Comparison of ENCODE assay signal across 29 mouse cellular contexts in genomic region chr6:127825503-127825902, GRCm38 (mm10). TPM values are rescaled to one million over a fixed set of nuclear protein-coding genes. Genes with fewer than 3 reads are reported as not detected.
DNase-seq lines count a peak whose midpoint lies in the region; ATAC-seq and TF ChIP-seq lines count a peak whose summit lies in the region.
"Had no signal": no experiment of that assay in that cellular context is flagged by ENCODE, and none has a peak within 500 bp of the region (broad histone marks: within the 10 kb centered on the region; RNA-seq: fewer than 3 reads in every experiment).

No protein-coding gene starts in this region.

- peaks cover 2% of the 10 kb centered on the region for H3K27me3 ChIP-seq in CH12.LX (replicated peaks)
- no peaks in the 10 kb centered on the region for H3K27me3 ChIP-seq in kidney, embryonic 14.5 days (ENCODE audit: control insufficient read depth, insufficient read depth, low read length)
- H3K27me3 ChIP-seq: embryonic facial prominence, embryonic 12.5 days; embryonic facial prominence, embryonic 15.5 days; hindbrain, embryonic 12.5 days; hindbrain, embryonic 15.5 days had no signal

- no peak for TF ChIP-seq RAD21 in CH12.LX (IDR thresholded peaks at IDR 0.05; ENCODE audit: low read depth, low read length)

- H3K79me2 ChIP-seq in CH12.LX (replicated peaks; ENCODE audit: control insufficient read depth, extremely low read depth, insufficient read depth, poor library complexity, severe bottlenecking), result no peaks in the 10 kb centered on the region

- H3K4me2 ChIP-seq in CH12.LX (ENCODE audit: insufficient read depth, low read depth, poor library complexity, severe bottlenecking), result peak overlapping the region; percentile 29; the same call in 1 of the 2 replicates
- H3K4me2 ChIP-seq in kidney, embryonic 14.5 days (replicated peaks; ENCODE audit: low read depth, low read length), result no peak overlapping the region
- H3K4me2 ChIP-seq: embryonic facial prominence, embryonic 12.5 days; embryonic facial prominence, embryonic 15.5 days; heart, embryonic 11.5 days; hindbrain, embryonic 12.5 days; hindbrain, embryonic 15.5 days had no signal

- no peak for TF ChIP-seq EP300 in CH12.LX (IDR thresholded peaks at IDR 0.05; ENCODE audit: low read length)

- H3K4me1 ChIP-seq in CH12.LX (ENCODE audit: control insufficient read depth in 1 of 2, insufficient read depth in 2 of 2), result peaks cover 0 to 7% of the 10 kb centered on the region in 2 experiments; a peak in 2 of 4 replicates
- no peaks in the 10 kb centered on the region for H3K4me1 ChIP-seq in kidney, embryonic 14.5 days (ENCODE audit: control insufficient read depth, insufficient read depth, low read length)
- H3K4me1 ChIP-seq: embryonic facial prominence, embryonic 15.5 days had no signal

- H3K9ac ChIP-seq in CH12.LX (ENCODE audit: insufficient read depth, low read depth), result no peak overlapping the region
- no peak overlapping the region for H3K9ac ChIP-seq in kidney, embryonic 14.5 days (ENCODE audit: low read depth, low read length)
- H3K9ac ChIP-seq: embryonic facial prominence, embryonic 12.5 days; embryonic facial prominence, embryonic 15.5 days; forebrain, postnatal 0 days; hindbrain, embryonic 12.5 days; hindbrain, embryonic 15.5 days had no signal

- H3K9me3 ChIP-seq in CH12.LX (replicated peaks; ENCODE audit: low read length), result no peaks in the 10 kb centered on the region
- no peaks in the 10 kb centered on the region for H3K9me3 ChIP-seq in kidney, embryonic 14.5 days (ENCODE audit: control insufficient read depth, low read length)
- H3K9me3 ChIP-seq: embryonic facial prominence, embryonic 12.5 days; embryonic facial prominence, embryonic 15.5 days; hindbrain, embryonic 12.5 days; hindbrain, embryonic 15.5 days had no signal

- no peak for TF ChIP-seq CTCF in CH12.LX (conservative IDR thresholded peaks at IDR 0.05 in 1 of 2, IDR thresholded peaks at IDR 0.05 in 1 of 2; ENCODE audit: low read depth in 2 of 2, low read length in 2 of 2)
- no peak for TF ChIP-seq CTCF in left cerebral cortex, adult 2 months (IDR thresholded peaks at IDR 0.05)

- no peak overlapping the region for H3K4me3 ChIP-seq in CH12.LX (replicated peaks in 1 of 3; ENCODE audit: low read depth in 2 of 3, low read length in 2 of 3, poor library complexity in 1 of 3)
- no peak overlapping the region for H3K4me3 ChIP-seq in left cerebral cortex, adult 2 months
- H3K4me3 ChIP-seq in kidney, embryonic 14.5 days (ENCODE audit: low read length), result no peak overlapping the region
- H3K4me3 ChIP-seq: embryonic facial prominence, embryonic 12.5 days; embryonic facial prominence, embryonic 15.5 days; gastrocnemius, adult 2 months; hindbrain, embryonic 12.5 days; hindbrain, embryonic 15.5 days had no signal

- 72% methylated on average over 5 of the region's 5 CpGs for WGBS in kidney, embryonic 14.5 days

- intact Hi-C loops in heart, postnatal 10 days (cut with DNase I), result no loop called here
- intact Hi-C loops in left cerebral cortex, adult 2 months (cut with DNase I), result no loop called here

- no peak overlapping the region for H3K27ac ChIP-seq in CH12.LX (ENCODE audit: insufficient read depth, low read depth)
- no peak overlapping the region for H3K27ac ChIP-seq in left cerebral cortex, adult 2 months
- H3K27ac ChIP-seq in kidney, embryonic 14.5 days (ENCODE audit: low read depth, low read length), result no peak overlapping the region
- H3K27ac ChIP-seq: embryonic facial prominence, embryonic 12.5 days; embryonic facial prominence, embryonic 15.5 days; gastrocnemius, adult 2 months; hindbrain, embryonic 12.5 days; hindbrain, embryonic 15.5 days had no signal

- no peaks in the 10 kb centered on the region for H3K36me3 ChIP-seq in CH12.LX (replicated peaks in 1 of 2; ENCODE audit: control insufficient read depth in 1 of 2, insufficient read depth in 1 of 2, low read length in 1 of 2)
- no peaks in the 10 kb centered on the region for H3K36me3 ChIP-seq in kidney, embryonic 14.5 days (ENCODE audit: control insufficient read depth, insufficient read depth, low read length)
- H3K36me3 ChIP-seq: embryonic facial prominence, embryonic 12.5 days; embryonic facial prominence, embryonic 15.5 days; hindbrain, embryonic 12.5 days; hindbrain, embryonic 15.5 days had no signal

- in situ Hi-C loops in CH12.LX (cut with MboI; ENCODE audit: low pct_ligation_motif_present, low pct_unique_long_range_greater_than_20kb, low sequenced_read_pairs), result no loop called here

- no peak for TF ChIP-seq POLR2A in CH12.LX (IDR thresholded peaks at IDR 0.05; ENCODE audit: low read depth, low read length)

- peak; percentile 71 for DNase-seq in heart, adult 11 months
- DNase-seq in heart, postnatal 10 days, result no peak
- no peak for DNase-seq in CH12.LX (ENCODE audit: extremely low read depth)
- no peak for DNase-seq in left cerebral cortex, adult 2 months (ENCODE audit: extremely low spot score in 1 of 2, low spot score in 2 of 2)
- DNase-seq in urinary bladder, adult 18-20 months (ENCODE audit: low spot score in 2 of 2), result no peak
- DNase-seq: adrenal gland, postnatal 10 days; adrenal gland, postnatal 36 days; B cell, adult 2 months; cerebellum, adult 18-20 months; cerebellum, adult 9-10 months; cerebellum, postnatal 14 days; forebrain, postnatal 0 days; gastrocnemius, adult 2 months; gastrocnemius, postnatal 25 days; heart, postnatal 36 days had no signal

- ATAC-seq in hematopoietic stem cell, adult 5-6 weeks (replicated peaks in 1 of 2; ENCODE audit: insufficient read depth in 1 of 2, low FRiP score in 2 of 2, low TSS enrichment in 1 of 2, low read depth in 1 of 2, poor library complexity in 2 of 2, severe bottlenecking in 2 of 2), result peak; percentile 25 to 53; a peak in 3 of 4 replicates
- peak; percentile 58 for ATAC-seq in megakaryocyte progenitor cell, adult 5-6 weeks (replicated peaks; ENCODE audit: poor library complexity)
- ATAC-seq in kidney, embryonic 14.5 days (ENCODE audit: low FRiP score, low TSS enrichment), result no peak
- ATAC-seq: CD4-positive, CD25-positive, alpha-beta regulatory T cell, adult 4 months; forebrain, embryonic 14.5 days; forebrain, postnatal 0 days; intestine, embryonic 16.5 days had no signal

- dilution Hi-C loops in CH12.LX (cut with MboI; ENCODE audit: extremely low pct_ligation_motif_present, extremely low pct_unique_long_range_greater_than_20kb, low sequenced_read_pairs), result no loop called here

TF ChIP-seq in CH12.LX, 34 proteins besides CTCF, POLR2A, EP300 and RAD21:
- TF ChIP-seq ZNF384 (IDR thresholded peaks at IDR 0.05; ENCODE audit: low read depth, low read length) (no peak), JUN (IDR thresholded peaks at IDR 0.05; ENCODE audit: insufficient read depth, low read depth, low read length) (no peak), NELFE (IDR thresholded peaks at IDR 0.05; ENCODE audit: low read depth, low read length) (no peak), ZC3H11A (IDR thresholded peaks at IDR 0.05; ENCODE audit: low read depth, low read length) (no peak), USF1 (IDR thresholded peaks at IDR 0.05; ENCODE audit: low read depth, low read length) (no peak), MYC (IDR thresholded peaks at IDR 0.05; ENCODE audit: low read depth, low read length) (no peak)

RNA-seq across cellular contexts. Expression of gene Prmt8, which starts 56.2 kb away (rescaled TPM):
- total RNA-seq in heart, postnatal 10 days (2021), result not detected
- total RNA-seq in CH12.LX (2012; rRNA removed) (not detected in 2 replicates), CH12.LX (2014; rRNA removed) (not detected in 2 replicates)
- polyA plus RNA-seq in CH12.LX (2012; ENCODE audit: insufficient read length, low read depth), result not detected in 2 replicates
- not detected in 2 replicates for total RNA-seq in hematopoietic stem cell, adult 5-6 weeks (2017)
- total RNA-seq in megakaryocyte progenitor cell, adult 5-6 weeks (2015), result not detected in 2 replicates
- not detected in 2 replicates for total RNA-seq in megakaryocyte progenitor cell, adult 5-6 weeks (2017)
- total RNA-seq in left cerebral cortex, adult 2 months (2021), result 10 to 100 TPM; 87.4 to 98.2 TPM
- polyA plus RNA-seq in kidney, embryonic 14.5 days (2014; fragmentation: Nextera tagmentation; extraction: Ambion mirVana), result 0.16 TPM in 1 of 2 replicates, not detected in the other
- total RNA-seq: adrenal gland, adult 18-20 months; adrenal gland, postnatal 36 days; gastrocnemius, adult 2 months; gastrocnemius, postnatal 25 days; heart, adult 8-10 months; heart, postnatal 36 days had no signal
- polyA plus RNA-seq: CD4-positive, CD25-positive, alpha-beta regulatory T cell, adult 4 months; heart, postnatal 0 days; intestine, embryonic 16.5 days had no signal

Comparison
In these comparisons a context has a peak if more than half of its experiments do, and no peak if none do; other contexts are left out.
1. RNA of gene Prmt8, which starts 56.2 kb away (total RNA-seq): 87.4 to 98.2 TPM in left cerebral cortex, adult 2 months; not detected in heart, postnatal 10 days, not detected in CH12.LX, not detected in hematopoietic stem cell, adult 5-6 weeks and not detected in megakaryocyte progenitor cell, adult 5-6 weeks; every median in the first group is over 10 times any median in the second.